Mouse (Mus musculus) embryonic facial prominence, embryonic 10.5 days (tissue): ENCODE data around the gene Hsd11b2. TPM values are rescaled to one million over a fixed set of nuclear protein-coding genes. Genes with fewer than 3 reads are reported as not detected.
A peak's percentile ranks its signal among the peaks of the same experiment; 100 is the strongest.

Experiments used
- DNase-seq: peaks from one replicate; pipeline ENCODE4 v3.0.0-alpha.2; 2017; ENCODE audit warnings: low spot score
- H3K27ac ChIP-seq: fragments of 300-500 bp; sonication (generic); replicated peaks from 2 replicates; pipeline ENCODE4 v1.5.1; 2016; ENCODE audit warnings: mild to moderate bottlenecking
- H3K27me3 ChIP-seq: fragments of 300-500 bp; sonication (generic); replicated peaks from 2 replicates; pipeline ENCODE4 v1.6.1; 2016; ENCODE audit warnings: low read depth, mild to moderate bottlenecking; ENCODE audit not compliant: poor library complexity, severe bottlenecking
- H3K36me3 ChIP-seq: fragments of 300-500 bp; sonication (generic); replicated peaks from 2 replicates; pipeline ENCODE4 v1.6.1; 2016; ENCODE audit warnings: mild to moderate bottlenecking, moderate library complexity
- H3K4me1 ChIP-seq: fragments of 300-500 bp; sonication (generic); 2 replicates; pipeline ENCODE4 v1.6.1; 2016
- H3K4me3 ChIP-seq: fragments of 300-500 bp; sonication (generic); 2 replicates; pipeline ENCODE4 v1.5.1; 2016; ENCODE audit warnings: mild to moderate bottlenecking, moderate library complexity
- H3K9me3 ChIP-seq: fragments of 300-500 bp; sonication (generic); 2 replicates; pipeline ENCODE4 v1.6.1; 2016; ENCODE audit warnings: mild to moderate bottlenecking
- WGBS: fragments of 180-500 bp; shearing (Covaris S2); methylation state at CpG from one replicate; pipeline ENCODE4 v1.1.7; 2016; 5-methylcytosine and 5-hydroxymethylcytosine counted together
- polyA plus RNA-seq: library from polyadenylated mRNA; unstranded; fragments of >200 nt; fragmentation: Nextera tagmentation; extraction: Ambion mirVana; gene quantifications from 2 replicates; pipeline ENCODE4 v1.2.1, GENCODE M21; 2016

Hsd11b2 gene
- polyA plus RNA-seq, 1 experiment from 2014 or later, result 18.8 TPM

DNA sequence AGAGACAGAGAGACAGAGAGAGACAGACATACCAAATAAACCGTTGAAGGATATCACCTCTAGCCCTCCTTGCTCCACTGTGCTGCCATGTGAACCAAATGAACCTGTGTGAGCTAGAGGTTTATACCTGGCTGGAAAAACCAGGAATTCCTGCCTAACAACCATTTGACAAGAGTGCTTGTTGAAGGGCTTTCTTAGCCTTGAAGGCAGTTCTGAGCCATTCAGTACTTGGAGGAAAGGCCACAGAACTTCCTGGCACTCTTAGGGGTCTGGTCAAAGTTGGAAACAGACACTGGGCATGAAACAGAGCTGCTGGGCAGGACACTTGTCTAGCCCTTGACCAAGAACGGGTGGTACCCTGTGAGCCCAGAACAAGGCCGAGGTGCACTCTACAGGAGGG lies 24.0 kb upstream of the Hsd11b2 start:
- Histone ChIP-seq H3K4me3 (no peak overlapping the region), H3K9me3 (no peaks in the 10 kb centered on the region), H3K27ac (no peak overlapping the region), H3K4me1 (peaks cover 41% of the 10 kb centered on the region), H3K27me3 (peaks cover 8% of the 10 kb centered on the region; the same call in 1 of the 2 replicates), H3K36me3 (no peaks in the 10 kb centered on the region)
- WGBS, result 83% methylated on average over 3 of the region's 3 CpGs
- no peak for DNase-seq

DNA sequence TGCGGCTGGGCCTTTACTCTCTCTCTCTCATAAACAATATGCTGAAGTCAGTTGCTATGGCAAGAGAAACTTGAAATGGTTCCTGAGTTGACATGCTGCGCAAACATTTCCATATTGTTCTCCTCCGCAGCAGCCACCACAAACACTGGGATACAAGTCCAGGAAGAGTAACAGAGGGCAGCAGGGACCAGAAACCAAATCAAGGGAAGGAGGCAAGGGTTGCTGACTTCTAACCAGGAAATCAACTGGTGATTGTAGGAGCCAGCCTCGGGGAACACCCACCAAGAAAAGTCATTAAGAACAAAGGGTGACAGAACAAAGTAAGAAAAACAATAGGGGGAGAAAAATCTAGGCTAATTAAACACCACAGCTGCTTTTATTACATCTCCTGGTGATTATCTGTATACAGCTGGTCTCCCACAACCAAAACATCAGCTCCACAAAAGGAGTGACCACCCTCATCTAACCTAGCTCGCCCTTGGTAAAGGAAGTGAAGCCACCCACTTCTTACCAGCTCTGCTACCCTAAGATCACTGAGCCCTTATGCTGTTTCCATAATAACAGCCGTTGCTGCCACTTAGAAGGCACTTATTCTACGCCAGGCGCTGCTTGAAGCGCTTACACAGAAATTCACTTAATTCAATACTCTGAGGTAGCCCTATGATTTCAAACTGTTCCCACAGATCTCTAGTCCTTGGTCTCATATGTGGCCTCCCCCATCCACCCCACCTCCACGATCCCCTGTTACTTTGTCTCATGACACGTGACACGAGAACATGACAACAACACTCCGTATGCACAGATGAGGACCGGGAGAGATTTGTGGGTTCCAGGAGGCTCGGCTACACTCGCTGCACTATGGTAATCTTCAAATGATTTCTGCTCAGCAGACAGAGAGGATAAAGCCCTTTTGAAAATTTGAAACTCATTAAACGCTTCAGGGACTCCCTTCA lies 22.9 kb upstream of the Hsd11b2 start:
- peaks cover 8% of the 10 kb centered on the region; the same call in 1 of the 2 replicates for H3K27me3 ChIP-seq
- DNase-seq, result no peak
- peak overlapping the region; percentile 90; the same call in 1 of the 2 replicates for H3K27ac ChIP-seq
- H3K4me1 ChIP-seq, result peaks cover 41% of the 10 kb centered on the region
- H3K9me3 ChIP-seq, result no peaks in the 10 kb centered on the region
- peak overlapping the region; percentile 79 for H3K4me3 ChIP-seq
- 49% methylated on average over 17 of the region's 17 CpGs for WGBS
- H3K36me3 ChIP-seq, result no peaks in the 10 kb centered on the region

DNA sequence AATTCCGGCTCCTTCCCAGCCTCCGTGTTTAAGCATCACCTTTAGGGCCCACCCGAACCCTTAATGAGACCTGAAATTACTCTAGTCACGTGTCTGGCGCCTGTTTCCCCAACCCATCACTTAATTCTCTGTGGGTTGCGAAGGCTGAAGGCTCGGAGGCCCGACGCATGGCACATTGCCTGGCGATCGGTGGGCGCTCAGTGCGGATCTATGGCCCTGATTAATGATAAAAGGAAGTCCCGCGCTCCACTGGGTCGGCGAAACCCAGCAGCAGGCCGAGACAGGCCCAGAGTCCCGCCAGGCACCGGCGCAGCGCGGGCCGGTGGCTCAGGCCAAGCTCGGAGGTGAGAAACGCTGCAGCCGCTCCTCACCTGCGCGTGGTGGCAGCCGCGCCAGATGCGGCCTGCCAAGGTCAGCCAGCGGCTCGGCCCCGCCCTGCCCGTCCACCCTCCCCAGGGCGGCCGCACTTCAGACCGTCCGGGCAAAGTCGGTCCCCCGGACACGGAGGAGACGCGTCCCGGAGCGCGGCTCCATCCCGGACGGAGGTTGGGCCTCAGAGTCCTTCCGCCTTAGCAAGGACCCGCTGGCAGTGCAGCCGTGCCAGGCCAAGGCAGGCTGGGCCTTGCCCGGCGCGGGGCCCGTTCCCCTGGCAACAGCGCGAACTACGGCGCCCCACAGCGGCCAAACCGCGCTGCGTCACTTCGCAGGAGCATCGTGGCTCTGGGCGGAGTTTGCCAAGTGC lies 21.9 kb upstream of the Hsd11b2 start, which contains the start of gene Zdhhc1:
Gene Zdhhc1 (minus strand): TSS at position 464 of the 742 bp plus-strand sequence.
- no peaks in the 10 kb centered on the region for H3K36me3 ChIP-seq
- peaks cover 8% of the 10 kb centered on the region; the same call in 1 of the 2 replicates for H3K27me3 ChIP-seq
- under 1% methylated on average over 68 of the region's 68 CpGs for WGBS
- peak within 1 kb of the TSS; percentile 79 for H3K4me3 ChIP-seq
- H3K27ac ChIP-seq, result peak within 1 kb of the TSS; percentile 90
- H3K9me3 ChIP-seq, result no peaks in the 10 kb centered on the region
- DNase-seq, result peak; percentile 94
- peaks cover 41% of the 10 kb centered on the region for H3K4me1 ChIP-seq

DNA sequence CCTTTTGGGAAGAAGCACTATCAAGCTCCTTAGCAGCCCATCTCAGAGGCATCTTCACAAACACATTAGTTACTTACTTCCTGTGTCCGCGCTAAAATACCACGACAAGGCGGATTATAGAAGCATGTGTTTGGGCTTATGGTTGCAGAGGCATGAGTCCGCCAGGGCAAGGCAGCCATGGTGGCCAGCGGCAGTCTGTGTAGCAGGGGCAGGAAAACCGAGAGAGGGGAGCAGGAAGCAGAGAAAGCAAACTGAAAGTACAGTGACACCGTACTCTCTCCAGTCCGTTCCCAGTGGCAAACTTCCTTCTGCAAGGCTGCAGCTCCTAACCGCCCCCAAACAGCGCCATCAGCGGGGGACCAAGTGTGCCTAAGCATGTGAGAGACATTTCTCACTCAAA lies 18.8 kb upstream of the Hsd11b2 start:
- peaks cover 8% of the 10 kb centered on the region; the same call in 1 of the 2 replicates for H3K27me3 ChIP-seq
- no peak for DNase-seq
- no peak overlapping the region for H3K4me3 ChIP-seq
- no peak overlapping the region for H3K27ac ChIP-seq
- no peaks in the 10 kb centered on the region for H3K9me3 ChIP-seq
- 71% methylated on average over 12 of the region's 12 CpGs for WGBS
- no peaks in the 10 kb centered on the region for H3K36me3 ChIP-seq
- H3K4me1 ChIP-seq, result peaks cover 26% of the 10 kb centered on the region

DNA sequence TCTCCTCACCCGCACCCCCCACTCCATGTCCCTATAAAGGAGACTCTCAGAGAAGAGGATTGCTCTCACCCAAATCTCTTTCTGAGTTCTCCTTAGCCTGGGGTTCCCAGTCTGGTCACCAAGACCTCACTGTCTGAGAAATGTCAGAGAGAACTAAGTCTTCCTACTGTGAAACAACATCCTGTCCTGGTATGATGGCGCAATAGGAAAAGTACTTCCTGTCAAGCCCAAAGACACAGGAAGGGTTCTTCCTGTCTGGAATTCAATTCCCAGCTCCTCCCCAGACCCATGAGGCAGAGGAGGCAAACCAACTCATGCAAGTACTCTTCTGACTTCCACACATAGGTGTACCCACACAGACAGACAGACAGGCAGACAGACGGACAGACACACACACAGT lies 13.9 kb upstream of the Hsd11b2 start:
- Histone ChIP-seq H3K36me3 (no peaks in the 10 kb centered on the region), H3K4me1 (peaks cover 20% of the 10 kb centered on the region), H3K9me3 (no peaks in the 10 kb centered on the region), H3K4me3 (no peak overlapping the region), H3K27ac (no peak overlapping the region), H3K27me3 (no peaks in the 10 kb centered on the region)
- DNase-seq, result no peak
- 85% methylated on average over 3 of the region's 3 CpGs for WGBS

- H3K27me3 ChIP-seq, result no peaks in the 10 kb centered on the region
- H3K9me3 ChIP-seq, result no peaks in the 10 kb centered on the region
- no peak overlapping the region for H3K4me3 ChIP-seq
- peak overlapping the region; percentile 44; the same call in 1 of the 2 replicates for H3K27ac ChIP-seq
- H3K36me3 ChIP-seq, result no peaks in the 10 kb centered on the region
- H3K4me1 ChIP-seq, result peaks cover 30% of the 10 kb centered on the region
- WGBS, result 77% methylated on average over 6 of the region's 6 CpGs
- DNase-seq, result no peak
These were observed 11.6 kb upstream of the Hsd11b2 start for GRCm38 (mm10) chr8:105506977-105507376.

- H3K4me3 ChIP-seq, result 0 out of 2 replicates have a peak overlapping the region, but pooled peaks have one; percentile 18
- H3K36me3 ChIP-seq, result no peaks in the 10 kb centered on the region
- peaks cover 34% of the 10 kb centered on the region for H3K4me1 ChIP-seq
- H3K27me3 ChIP-seq, result 0 out of 2 replicates have a peak, but pooled peaks cover 4% of the 10 kb centered on the region
- H3K27ac ChIP-seq, result peak overlapping the region; percentile 76
- no peaks in the 10 kb centered on the region for H3K9me3 ChIP-seq
- WGBS, result 29% methylated on average over 2 of the region's 2 CpGs
- peak; percentile 64 for DNase-seq
These were observed 9.8 kb upstream of the Hsd11b2 start for GRCm38 (mm10) chr8:105508758-105509157.

DNA sequence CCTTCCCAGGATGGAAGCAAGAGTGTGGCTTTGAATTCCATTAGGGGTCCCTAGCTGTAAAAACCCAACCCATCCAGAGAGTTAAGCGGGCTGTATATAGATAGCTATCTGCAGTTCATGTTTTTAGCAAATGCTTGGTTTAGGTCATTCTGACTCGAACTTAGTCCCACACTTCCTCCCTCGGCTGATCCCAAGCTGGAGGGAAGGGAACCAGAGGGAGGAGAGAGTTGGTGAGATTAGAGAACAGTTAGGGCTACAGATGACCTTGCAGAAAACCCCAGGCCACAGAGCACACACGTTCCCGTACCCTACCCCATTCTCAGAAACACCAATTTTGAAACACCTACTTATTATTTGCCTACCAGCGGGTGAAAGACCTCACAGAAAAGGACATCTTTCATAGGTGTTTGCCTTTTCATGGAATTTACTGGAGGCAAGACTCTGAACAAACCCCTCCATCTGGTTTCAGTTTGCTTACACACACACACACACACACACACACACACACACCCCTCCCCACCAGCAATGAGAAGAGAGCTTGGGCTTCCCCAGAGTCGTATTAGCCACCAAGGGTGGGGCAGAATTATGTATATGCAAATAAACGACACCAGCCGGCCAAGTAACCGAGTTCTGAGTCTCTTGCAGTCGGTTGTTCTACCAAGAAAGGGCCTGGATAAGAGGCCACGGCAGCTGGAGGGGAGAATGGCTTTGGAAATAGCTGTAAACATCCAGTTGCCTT lies 8.4 kb upstream of the Hsd11b2 start:
- DNase-seq, result peak; percentile 29
- H3K4me3 ChIP-seq, result no peak overlapping the region
- peaks cover 32% of the 10 kb centered on the region for H3K4me1 ChIP-seq
- no peaks in the 10 kb centered on the region for H3K9me3 ChIP-seq
- H3K27ac ChIP-seq, result peak overlapping the region; percentile 76
- peaks cover 17% of the 10 kb centered on the region for H3K27me3 ChIP-seq
- 47% methylated on average over 12 of the region's 12 CpGs for WGBS
- H3K36me3 ChIP-seq, result no peaks in the 10 kb centered on the region

DNA sequence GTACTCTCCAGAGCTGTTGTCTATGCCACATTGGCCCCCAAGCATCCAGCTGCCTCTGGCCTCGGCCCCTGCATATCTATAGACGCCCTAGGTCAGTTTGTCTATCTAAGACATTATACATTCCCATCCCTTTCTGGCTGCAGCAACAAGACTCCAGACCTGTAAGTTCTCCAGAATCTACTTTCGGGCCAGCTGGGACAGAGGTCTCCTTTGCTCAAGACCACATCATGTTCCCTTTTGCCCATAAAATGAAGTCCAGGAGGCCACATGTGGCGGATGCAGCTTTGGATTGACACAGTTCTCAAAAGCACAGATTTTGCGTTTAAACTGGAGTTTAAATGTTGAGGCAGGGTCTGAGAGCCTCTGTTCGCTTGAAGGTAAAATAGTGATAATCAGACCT lies 4.4 kb upstream of the Hsd11b2 start:
- Histone ChIP-seq H3K4me1 (peaks cover 55% of the 10 kb centered on the region), H3K4me3 (no peak overlapping the region), H3K27me3 (peaks cover 52% of the 10 kb centered on the region), H3K9me3 (no peaks in the 10 kb centered on the region), H3K36me3 (no peaks in the 10 kb centered on the region), H3K27ac (no peak overlapping the region)
- no peak for DNase-seq
- WGBS, result 82% methylated on average over 6 of the region's 6 CpGs

- H3K4me1 ChIP-seq, result peaks cover 55% of the 10 kb centered on the region
- no peaks in the 10 kb centered on the region for H3K9me3 ChIP-seq
- H3K4me3 ChIP-seq, result no peak overlapping the region
- H3K36me3 ChIP-seq, result no peaks in the 10 kb centered on the region
- WGBS, result 81% methylated on average over 5 of the region's 5 CpGs
- peaks cover 57% of the 10 kb centered on the region for H3K27me3 ChIP-seq
- no peak for DNase-seq
- no peak overlapping the region for H3K27ac ChIP-seq
These were observed 3.9 kb upstream of the Hsd11b2 start for GRCm38 (mm10) chr8:105514656-105515055.

- 8% methylated on average over 12 of the region's 12 CpGs for WGBS
- DNase-seq, result peak; percentile 90
- Histone ChIP-seq H3K27ac (peak overlapping the region; percentile 84), H3K9me3 (no peaks in the 10 kb centered on the region), H3K4me1 (peaks cover 60% of the 10 kb centered on the region), H3K36me3 (no peaks in the 10 kb centered on the region), H3K4me3 (peak overlapping the region; percentile 43), H3K27me3 (peaks cover 71% of the 10 kb centered on the region)
These were observed 2.4 kb upstream of the Hsd11b2 start for GRCm38 (mm10) chr8:105516018-105516645.
